Mouse (Mus musculus) left cerebral cortex, adult 8-10 months (tissue): ENCODE measurements around the gene Mlf2. TPM values are rescaled to one million over a fixed set of nuclear protein-coding genes. Genes with fewer than 3 reads are reported as not detected.
"Not testable (repeated sequence)": the region's sequence is repeated elsewhere in the genome, so short reads cannot be mapped to it uniquely, and the experiment has no call there.

Experiments used
- DNase-seq, 2 experiments: peaks; one replicate each; pipeline ENCODE4 v3.0.0; 2022; ENCODE audit warnings: low spot score in 2 of 2
- total RNA-seq, 4 experiments: library from RNA; stranded (reverse); gene quantifications; 2 replicates each; pipeline ENCODE4 v1.2.4; 2022

The Mlf2 gene
- total RNA-seq: 100 to 1,000 TPM; 578 to 635 (median 620) TPM

- DNase-seq: peak; percentile 98 to 99
Observed at GRCm38 (mm10) chr6:124930754-124931524, at the start of gene Mlf2. Gene Mlf2 (plus strand): TSS chr6:124931386.

- no peak for DNase-seq
Observed at GRCm38 (mm10) chr6:124881821-124882220, 49.4 kb upstream of the Mlf2 start.

- DNase-seq: no peak
Observed at GRCm38 (mm10) chr6:124883351-124883750, 47.8 kb upstream of the Mlf2 start.

- DNase-seq: no peak
Observed at GRCm38 (mm10) chr6:124884714-124885500, 46.3 kb upstream of the Mlf2 start.

- no peak for DNase-seq
Observed at GRCm38 (mm10) chr6:124885956-124886381, 45.2 kb upstream of the Mlf2 start.

GRCm38 (mm10) chr6:124887986-124888385 lies 43.2 kb upstream of the Mlf2 start, which contains the start of gene Cd4:
Gene Cd4 (minus strand): TSS chr6:124888221.
- DNase-seq: no peak

GRCm38 (mm10) chr6:124888555-124889125 lies 42.5 kb upstream of the Mlf2 start:
- DNase-seq: no peak

GRCm38 (mm10) chr6:124890997-124891396 lies 40.2 kb upstream of the Mlf2 start:
- DNase-seq: no peak

- not testable (repeated sequence) for DNase-seq
Observed at GRCm38 (mm10) chr6:124894113-124894512, 37.1 kb upstream of the Mlf2 start.

GRCm38 (mm10) chr6:124898359-124898758 lies 32.8 kb upstream of the Mlf2 start:
- no peak for DNase-seq

- DNase-seq: no peak
Observed at GRCm38 (mm10) chr6:124900056-124900800, 31.0 kb upstream of the Mlf2 start.

- DNase-seq: no peak
Observed at GRCm38 (mm10) chr6:124900801-124901480, 30.2 kb upstream of the Mlf2 start.

- no peak for DNase-seq
Observed at GRCm38 (mm10) chr6:124901851-124902250, 29.3 kb upstream of the Mlf2 start.

- DNase-seq: peak; percentile 88 to 89
Observed at GRCm38 (mm10) chr6:124903580-124904151, 27.5 kb upstream of the Mlf2 start.

- peak in 1 of 2 experiments; percentile 82 for DNase-seq
Observed at GRCm38 (mm10) chr6:124904161-124904981, 26.8 kb upstream of the Mlf2 start.

GRCm38 (mm10) chr6:124904991-124905860 lies 26.0 kb upstream of the Mlf2 start:
- no peak for DNase-seq

GRCm38 (mm10) chr6:124907767-124908166 lies 23.4 kb upstream of the Mlf2 start:
- no peak for DNase-seq

- DNase-seq: no peak
Observed at GRCm38 (mm10) chr6:124910032-124910431, 21.2 kb upstream of the Mlf2 start.
